Mouse (Mus musculus): ENCODE measurements around the gene Gm7982.
"Not testable (repeated sequence)": the region's sequence is repeated elsewhere in the genome, so short reads cannot be mapped to it uniquely, and the experiment has no call there.

Gm7982 gene

DNA sequence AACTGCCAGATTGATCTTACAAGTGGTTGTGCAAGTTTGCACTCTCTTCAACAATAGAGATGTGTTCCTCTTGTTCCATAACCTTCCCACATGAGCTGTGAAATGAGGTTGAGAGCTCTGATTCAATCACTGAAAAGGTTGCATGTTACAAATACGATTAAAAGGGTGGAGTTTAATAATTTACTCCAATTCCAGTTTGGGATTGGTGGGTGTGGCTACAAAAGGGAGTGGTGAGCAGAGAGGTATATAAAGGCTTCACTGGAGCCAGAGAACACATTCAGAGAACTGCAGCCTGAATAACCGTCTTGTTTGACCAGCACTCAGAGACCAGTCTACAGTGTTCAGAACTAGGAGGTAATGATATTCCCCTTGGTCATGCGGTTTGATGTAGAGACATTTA lies at the start of gene Gm7982:
Gm7982 (plus strand) TSS at position 301 of the 400 bp plus-strand sequence.
- DNase-seq (ENCODE audit: low read depth, low spot score): not testable (repeated sequence)

DNA sequence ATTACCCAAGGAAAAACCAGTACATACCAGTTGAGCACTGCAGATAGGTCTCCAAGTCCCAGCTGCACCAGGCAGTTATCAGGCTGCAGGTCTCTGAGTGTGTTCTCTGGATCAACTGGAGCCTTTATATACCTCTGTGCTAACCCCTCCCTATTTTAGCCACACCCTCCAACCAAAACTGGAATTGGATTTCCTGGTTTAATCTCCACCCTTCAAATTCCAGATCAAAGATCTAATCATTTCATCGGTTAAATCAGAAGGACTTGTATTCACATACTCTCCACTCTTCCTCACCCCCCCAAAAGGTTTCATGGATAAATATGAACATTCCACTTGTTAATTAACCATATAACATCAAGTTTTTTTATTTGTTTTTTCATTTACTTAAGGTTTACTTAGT lies 5.7 kb upstream of the Gm7982 start, which contains the start of gene Gm7978:
Gm7978 (minus strand) TSS at position 101 of the 400 bp plus-strand sequence.
- DNase-seq (ENCODE audit: low read depth, low spot score): not testable (repeated sequence)

DNA sequence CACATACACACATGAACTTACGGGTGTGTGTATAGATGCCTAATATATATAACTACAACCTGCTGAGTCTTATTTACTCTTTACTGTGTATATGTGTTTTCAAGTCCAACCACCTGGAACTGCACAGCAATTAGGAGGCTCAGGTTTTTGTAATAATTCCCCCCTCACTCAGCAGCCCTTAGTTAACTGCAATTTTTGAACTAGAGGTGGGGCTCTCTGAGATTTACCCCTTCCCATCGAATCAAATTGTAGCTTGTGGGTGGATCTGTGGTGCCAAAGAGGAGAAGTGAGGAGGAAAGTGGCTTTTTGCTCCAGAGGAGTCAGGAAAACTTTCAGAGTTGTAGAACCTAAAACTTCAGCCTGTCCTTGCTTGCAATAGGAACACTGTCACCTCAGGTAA lies 33.9 kb downstream of the Gm7982 start, which contains the start of gene E330014E10Rik:
E330014E10Rik (plus strand) TSS at position 301 of the 400 bp plus-strand sequence.
- not testable (repeated sequence) for DNase-seq (ENCODE audit: low read depth, low spot score)

Data from forelimb bud, embryonic 11.5 days (tissue).